Comparison of ENCODE assay signal across 20 mouse cellular contexts in the genomic region with DNA sequence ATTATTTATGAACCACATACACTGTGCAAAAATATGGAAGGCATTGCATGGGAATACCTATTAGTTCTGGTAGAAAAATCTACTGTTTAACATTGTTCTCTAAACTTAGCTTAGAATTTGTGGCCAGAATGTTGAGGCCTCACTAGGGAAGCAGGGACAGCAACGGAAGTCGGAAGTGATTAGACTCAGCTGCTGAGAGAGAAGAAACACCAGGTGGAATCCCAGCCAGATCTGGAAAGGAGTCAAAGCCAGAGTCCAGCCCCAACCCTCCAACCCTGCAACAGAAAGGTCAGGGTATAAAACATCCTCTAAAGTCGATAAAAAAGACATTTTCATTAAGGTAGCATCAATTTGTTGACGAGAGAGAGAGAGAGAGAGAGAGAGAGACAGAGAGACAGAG.
DNase-seq lines count a peak whose midpoint lies in the region; ATAC-seq and TF ChIP-seq lines count a peak whose summit lies in the region.
"Had no signal": no experiment of that assay in that cellular context is flagged by ENCODE, and none has a peak within 500 bp of the region (broad histone marks: within the 10 kb centered on the region; RNA-seq: fewer than 3 reads in every experiment).

No protein-coding gene starts in this region.

- H3K4me2 ChIP-seq in intestine, embryonic 15.5 days (replicated peaks): no peak overlapping the region
- H3K4me2 ChIP-seq in intestine, embryonic 16.5 days (ENCODE audit: low read depth, low read length): no peak overlapping the region
- H3K4me2 ChIP-seq in lung, postnatal 0 days (replicated peaks; ENCODE audit: low read depth, low read length): no peak overlapping the region

- 42% methylated on average over 4 of the region's 4 CpGs for WGBS in cerebellum, adult 2 months
- WGBS in intestine, embryonic 15.5 days: 37% methylated on average over 4 of the region's 4 CpGs
- WGBS in intestine, embryonic 16.5 days: 62% methylated on average over 4 of the region's 4 CpGs
- WGBS in lung, postnatal 0 days: 51% methylated on average over 4 of the region's 4 CpGs

- no peak for TF ChIP-seq CTCF in cerebellum, adult 2 months (IDR thresholded peaks at IDR 0.05; ENCODE audit: borderline replicate concordance, insufficient read depth, low read depth, low read length)
- TF ChIP-seq CTCF in lung, postnatal 0 days (IDR thresholded peaks at IDR 0.05): no peak

- no peak for TF ChIP-seq EP300 in lung, postnatal 0 days (IDR thresholded peaks at IDR 0.05)

- peak; percentile 36 to 47 for DNase-seq in cerebellum, postnatal 14 days
- no peak for DNase-seq in cerebellum, adult 2 months
- DNase-seq in kidney, postnatal 4 days: peak; percentile 35 to 50
- DNase-seq in kidney, postnatal 25 days: no peak
- DNase-seq in lung, postnatal 0 days (ENCODE audit: low spot score): peak; percentile 21
- no peak for DNase-seq in frontal cortex, adult 2 months (ENCODE audit: extremely low spot score in 1 of 2, low spot score in 1 of 2)
- DNase-seq: adrenal gland, postnatal 10 days; embryo, embryonic 11 days; gastrocnemius, adult 2 months; liver, postnatal 0 days; retina, postnatal 1 day; thymus, postnatal 14 days had no signal

- TF ChIP-seq POLR2A in cerebellum, adult 2 months (IDR thresholded peaks at IDR 0.05; ENCODE audit: borderline replicate concordance, insufficient read depth, low read length): no peak

- no peaks in the 10 kb centered on the region for H3K36me3 ChIP-seq in intestine, embryonic 15.5 days
- no peaks in the 10 kb centered on the region for H3K36me3 ChIP-seq in intestine, embryonic 16.5 days (ENCODE audit: control insufficient read depth, insufficient read depth, low read length)
- no peaks in the 10 kb centered on the region for H3K36me3 ChIP-seq in lung, postnatal 0 days (ENCODE audit: insufficient read depth, low read length)
- H3K36me3 ChIP-seq: forebrain, embryonic 10.5 days; limb, embryonic 10.5 days had no signal

- no peaks in the 10 kb centered on the region for H3K27me3 ChIP-seq in cerebellum, adult 2 months (ENCODE audit: control insufficient read depth, insufficient read depth, low read length)
- H3K27me3 ChIP-seq in intestine, embryonic 15.5 days (replicated peaks): no peaks in the 10 kb centered on the region
- H3K27me3 ChIP-seq in intestine, embryonic 16.5 days (replicated peaks; ENCODE audit: control insufficient read depth, insufficient read depth, low read length): no peaks in the 10 kb centered on the region
- no peaks in the 10 kb centered on the region for H3K27me3 ChIP-seq in lung, postnatal 0 days (replicated peaks; ENCODE audit: insufficient read depth, low read length)

- peaks cover 6% of the 10 kb centered on the region for H3K4me1 ChIP-seq in cerebellum, adult 2 months (ENCODE audit: control insufficient read depth, insufficient read depth, low read length)
- no peaks in the 10 kb centered on the region for H3K4me1 ChIP-seq in intestine, embryonic 15.5 days (replicated peaks)
- H3K4me1 ChIP-seq in intestine, embryonic 16.5 days (ENCODE audit: control insufficient read depth, insufficient read depth, low read length): peaks cover 3% of the 10 kb centered on the region; the same call in 1 of the 2 replicates
- no peaks in the 10 kb centered on the region for H3K4me1 ChIP-seq in lung, postnatal 0 days (ENCODE audit: insufficient read depth, low read depth, low read length)
- H3K4me1 ChIP-seq: forebrain, embryonic 10.5 days had no signal

- no peak overlapping the region for H3K4me3 ChIP-seq in cerebellum, adult 2 months (replicated peaks; ENCODE audit: insufficient read depth, low read depth, low read length)
- H3K4me3 ChIP-seq in intestine, embryonic 15.5 days (replicated peaks): no peak overlapping the region
- no peak overlapping the region for H3K4me3 ChIP-seq in intestine, embryonic 16.5 days (ENCODE audit: low read length)
- no peak overlapping the region for H3K4me3 ChIP-seq in lung, postnatal 0 days (ENCODE audit: low read depth, low read length)
- H3K4me3 ChIP-seq: forebrain, embryonic 10.5 days; gastrocnemius, adult 2 months; left cerebral cortex, adult 2 months; limb, embryonic 10.5 days had no signal

- H3K9me3 ChIP-seq in intestine, embryonic 15.5 days: no peaks in the 10 kb centered on the region
- H3K9me3 ChIP-seq in intestine, embryonic 16.5 days (ENCODE audit: control insufficient read depth, low read length): no peaks in the 10 kb centered on the region
- H3K9me3 ChIP-seq in lung, postnatal 0 days (ENCODE audit: low read length): no peaks in the 10 kb centered on the region
- H3K9me3 ChIP-seq: forebrain, embryonic 10.5 days; limb, embryonic 10.5 days had no signal

- ATAC-seq in intestine, embryonic 15.5 days: peak; percentile 66; the same call in 1 of the 2 replicates
- no peak for ATAC-seq in intestine, embryonic 16.5 days
- no peak for ATAC-seq in lung, postnatal 0 days
- ATAC-seq: CD4-positive, CD25-positive, alpha-beta regulatory T cell, adult 4 months; liver, postnatal 0 days; midbrain, embryonic 16.5 days; Patski had no signal

- H3K9ac ChIP-seq in intestine, embryonic 15.5 days: no peak overlapping the region
- H3K9ac ChIP-seq in intestine, embryonic 16.5 days (ENCODE audit: low read depth, low read length): no peak overlapping the region
- H3K9ac ChIP-seq in lung, postnatal 0 days (replicated peaks; ENCODE audit: low read depth): no peak overlapping the region
- H3K9ac ChIP-seq: liver, postnatal 0 days had no signal

- H3K27ac ChIP-seq in cerebellum, adult 2 months (ENCODE audit: insufficient read depth, low read length): no peak overlapping the region
- H3K27ac ChIP-seq in intestine, embryonic 15.5 days: no peak overlapping the region
- no peak overlapping the region for H3K27ac ChIP-seq in intestine, embryonic 16.5 days (ENCODE audit: low read length)
- H3K27ac ChIP-seq in lung, postnatal 0 days (ENCODE audit: low read length): no peak overlapping the region
- H3K27ac ChIP-seq: forebrain, embryonic 10.5 days; gastrocnemius, adult 2 months; left cerebral cortex, adult 2 months; limb, embryonic 10.5 days had no signal

Comparison
In these comparisons a context has a peak if more than half of its experiments do, and no peak if none do; other contexts are left out.
1. DNase-seq: peak in cerebellum, postnatal 14 days (2 of 2), kidney, postnatal 4 days (2 of 2) and lung, postnatal 0 days (single experiment); none in cerebellum, adult 2 months (0 of 2), kidney, postnatal 25 days (0 of 2) and frontal cortex, adult 2 months (0 of 2).